Mouse (Mus musculus) large intestine, adult 2 months (tissue): ENCODE results near the gene Slx1b. TPM values are rescaled to one million over a fixed set of nuclear protein-coding genes. Genes with fewer than 3 reads are reported as not detected.
"Not testable (repeated sequence)": the region's sequence is repeated elsewhere in the genome, so short reads cannot be mapped to it uniquely, and the experiment has no call there.

Source experiments
- DNase-seq: peaks from one replicate; pipeline ENCODE4 v3.0.0-alpha.2; 2012; ENCODE audit warnings: low read depth, low spot score
- WGBS: fragments of 180-500 bp; shearing (Covaris S2); methylation state at CpG from one replicate; pipeline ENCODE4 v1.1.7; 2018; 5-methylcytosine and 5-hydroxymethylcytosine counted together
- polyA plus RNA-seq: library from polyadenylated mRNA; depleted of rRNA; stranded (reverse); fragments of >200 nt; gene quantifications from 2 replicates; pipeline ENCODE4 v1.2.3, GENCODE M21; 2012

Slx1b gene
- polyA plus RNA-seq, 1 experiment = 8.8 TPM

DNA sequence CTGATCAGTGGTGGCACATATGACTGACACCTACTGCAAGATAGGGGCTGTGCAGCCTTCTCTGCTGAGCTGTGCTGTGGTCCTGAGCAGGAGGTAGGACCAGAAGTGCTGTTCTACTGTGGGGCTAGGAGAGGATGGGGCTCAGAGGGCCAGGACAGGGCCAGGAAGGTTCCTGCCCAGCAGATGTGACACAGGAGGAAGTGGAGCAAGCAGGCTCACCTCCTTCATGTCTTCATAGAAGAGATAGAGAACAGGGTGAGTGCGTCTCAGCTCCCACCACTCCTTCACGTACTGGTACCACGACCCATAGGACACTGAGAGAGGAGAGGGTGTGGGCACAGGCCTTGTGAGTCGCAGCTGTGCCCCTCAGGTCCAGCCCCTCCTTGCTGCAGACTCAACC, 7.4 kb downstream of the Slx1b start:
- WGBS = 77% methylated on average over 4 of the region's 4 CpGs
- not testable (repeated sequence) for DNase-seq

GRCm38 (mm10) chr7:126681221-126681620, 14.4 kb downstream of the Slx1b start:
- 38% methylated on average over 5 of the region's 5 CpGs for WGBS
- no peak for DNase-seq

DNA sequence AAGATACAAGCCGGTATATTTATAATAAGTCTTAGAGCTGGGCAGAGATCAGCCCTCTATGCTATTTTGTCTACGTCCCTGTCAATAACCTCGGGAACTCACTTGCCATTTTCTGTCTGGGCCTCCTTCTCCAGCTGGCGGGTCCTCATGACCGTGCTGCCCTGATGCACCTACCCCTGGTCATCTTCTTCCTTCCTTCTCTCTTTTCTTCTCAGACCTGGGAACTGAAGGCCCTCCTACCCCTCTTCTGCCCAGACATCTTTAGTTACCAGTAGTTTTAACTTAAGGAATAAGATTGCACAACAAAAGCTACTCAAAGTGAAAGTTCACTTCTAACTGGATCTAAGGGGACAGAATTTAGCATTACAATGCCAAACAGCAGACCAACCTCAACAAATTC, 15.9 kb downstream of the Slx1b start:
- 61% methylated on average over 5 of the region's 5 CpGs for WGBS
- DNase-seq = no peak

- no peak for DNase-seq
- 21% methylated on average over 8 of the region's 8 CpGs for WGBS
Measured at GRCm38 (mm10) chr7:126678545-126679341, 16.8 kb downstream of the Slx1b start.

DNA sequence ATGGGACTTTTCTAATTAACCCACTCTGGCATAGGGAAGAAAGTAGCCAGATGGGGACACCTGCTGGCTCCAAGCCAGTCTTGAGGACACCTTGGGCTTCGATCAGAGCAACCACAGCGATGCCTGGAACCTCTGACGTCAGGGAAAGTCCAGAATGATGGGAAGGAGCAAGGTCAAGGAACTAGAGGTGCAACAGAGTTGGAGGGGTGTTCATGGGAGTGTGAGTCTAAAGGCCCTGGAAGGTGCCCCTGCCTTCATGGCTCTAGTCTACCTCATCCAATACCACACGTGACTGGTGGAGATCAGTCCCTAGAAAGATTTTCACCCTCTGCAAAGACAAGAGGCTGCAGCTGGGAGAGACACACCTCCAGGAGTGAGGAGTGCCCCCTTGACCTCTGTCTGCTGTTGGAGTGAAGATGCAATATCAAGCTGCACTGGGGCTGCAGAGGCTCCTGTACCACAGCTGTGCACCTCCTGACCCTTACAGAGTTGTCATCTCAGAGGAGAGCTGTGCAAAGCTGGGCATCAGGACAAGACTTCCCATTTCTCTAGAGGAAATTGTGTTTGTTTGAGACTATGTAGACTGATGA, 18.9 kb downstream of the Slx1b start:
- WGBS = 24% methylated on average over 4 of the region's 4 CpGs
- DNase-seq = no peak

DNA sequence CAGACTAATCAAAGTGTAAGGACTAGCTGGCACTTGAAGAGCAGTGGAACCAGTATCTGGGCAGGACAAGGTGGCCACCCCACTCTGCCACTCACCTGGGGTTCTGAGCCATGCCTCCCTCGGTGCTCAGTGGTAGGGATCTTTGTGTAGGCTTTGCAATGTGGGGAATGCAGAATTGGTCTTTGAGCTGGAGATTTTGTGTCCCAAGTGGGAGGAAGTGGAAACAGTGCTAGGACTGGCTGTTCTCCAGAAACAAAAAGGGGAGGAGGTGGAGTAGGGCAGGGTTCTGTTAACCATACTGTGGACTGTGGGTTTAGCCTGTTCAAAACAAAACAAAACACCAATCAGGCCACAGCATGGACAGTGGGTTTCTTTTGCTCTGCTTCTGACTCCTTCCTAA, 19.4 kb downstream of the Slx1b start, which contains the start of gene Sult1a1:
Sult1a1 (minus strand) TSS at position 226 of the 400 bp plus-strand sequence.
- no peak for DNase-seq
- 10% methylated on average over 1 of the region's 1 CpGs for WGBS

GRCm38 (mm10) chr7:126675104-126675503, 20.5 kb downstream of the Slx1b start:
- DNase-seq = no peak
- WGBS = 66% methylated on average over 8 of the region's 8 CpGs

- 72% methylated on average over 9 of the region's 9 CpGs for WGBS
- DNase-seq = no peak
Measured at GRCm38 (mm10) chr7:126672111-126672510, 23.5 kb downstream of the Slx1b start.

DNA sequence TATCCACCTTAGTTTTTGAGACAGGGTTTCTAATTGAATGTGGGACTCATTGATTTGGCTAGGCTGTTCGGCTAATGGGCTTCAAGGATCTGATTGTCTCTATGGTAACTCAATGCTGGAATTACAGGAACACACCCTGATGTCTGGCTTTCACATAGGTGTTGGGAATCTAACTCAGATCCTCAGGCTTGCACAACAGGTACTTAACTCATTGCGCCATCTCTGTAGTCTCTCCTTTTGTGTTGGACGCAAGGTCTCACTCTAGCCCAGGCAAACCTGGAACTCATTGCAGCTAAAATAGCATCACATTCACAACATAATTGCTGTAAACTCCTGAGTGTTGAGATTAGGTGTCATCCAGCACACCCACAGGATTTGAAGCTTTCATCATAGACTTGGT, 25.4 kb downstream of the Slx1b start:
- whole genome bisulfite sequencing = 78% methylated on average over 3 of the region's 3 CpGs
- DNase-seq = no peak

DNA sequence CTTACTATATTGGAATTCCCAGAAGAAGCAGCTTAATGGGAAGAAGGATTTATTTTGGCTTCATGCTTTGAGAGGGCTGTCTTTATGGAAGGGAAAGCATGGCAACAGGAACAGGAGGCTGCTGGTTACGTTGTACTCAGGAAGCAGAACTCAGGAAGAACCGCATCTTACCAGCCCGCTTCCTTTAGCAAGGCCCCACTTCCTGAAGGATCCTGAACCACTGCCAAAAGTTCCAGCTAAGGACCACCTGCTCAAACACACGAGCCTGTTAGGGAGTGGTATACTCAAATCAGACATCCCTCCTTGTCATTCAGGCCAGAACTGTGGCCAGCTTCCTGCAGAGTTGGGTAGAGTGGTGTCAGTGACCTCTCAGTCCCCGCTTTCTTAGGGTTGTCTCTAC, 27.1 kb downstream of the Slx1b start:
- 41% methylated on average over 5 of the region's 5 CpGs for WGBS
- DNase-seq = no peak

DNA sequence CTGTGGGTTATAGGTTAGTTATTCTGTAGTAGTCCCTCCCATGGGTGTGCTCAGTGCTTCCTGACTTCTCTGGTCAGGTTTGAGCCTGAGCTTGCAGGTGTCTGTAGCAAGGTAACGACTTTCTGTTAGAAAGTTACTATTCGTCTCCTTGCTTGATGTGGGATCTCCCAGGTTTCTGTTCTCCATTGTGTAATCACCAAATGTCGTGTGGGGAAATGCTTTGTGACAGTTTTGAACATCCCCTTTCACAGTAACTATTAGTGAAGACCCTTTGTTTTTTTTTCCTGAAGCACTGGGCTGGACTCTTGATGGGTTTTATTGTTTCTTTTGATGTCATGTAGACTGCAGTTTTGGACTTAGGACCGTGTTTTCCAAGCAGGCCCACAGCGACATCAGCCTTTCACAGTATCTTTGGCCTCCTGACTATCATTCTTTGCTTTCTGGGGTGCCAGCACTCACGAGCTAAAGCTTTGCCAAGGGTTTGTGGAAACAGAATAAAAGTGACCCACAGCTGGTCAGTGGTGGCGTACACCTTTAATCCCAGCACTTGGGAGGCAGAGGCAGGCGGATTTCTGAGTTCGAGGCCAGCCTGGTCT, 28.0 kb downstream of the Slx1b start:
- no peak for DNase-seq
- 33% methylated on average over 9 of the region's 9 CpGs for WGBS

DNA sequence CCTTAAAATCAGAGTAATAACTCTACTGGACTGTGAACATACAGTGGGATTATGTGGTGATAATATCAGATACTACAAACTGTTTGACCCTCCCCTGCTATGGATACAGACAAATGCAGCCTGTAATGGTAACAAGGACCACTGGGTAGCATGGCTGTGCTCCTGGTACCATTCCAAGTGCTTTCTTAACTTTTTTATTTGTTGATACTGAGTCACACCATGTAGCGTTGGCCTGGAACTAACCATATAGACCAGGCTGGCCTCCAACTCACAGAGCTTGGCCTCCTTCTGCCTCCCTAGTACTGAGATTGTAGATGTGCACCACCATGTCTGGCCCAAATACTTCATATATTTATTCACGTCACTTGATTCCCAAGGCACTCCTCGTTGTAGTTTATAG, 30.3 kb downstream of the Slx1b start:
- no peak for DNase-seq
- WGBS = 25% methylated on average over 3 of the region's 3 CpGs

GRCm38 (mm10) chr7:126663646-126664045, 31.9 kb downstream of the Slx1b start:
- 36% methylated on average over 8 of the region's 8 CpGs for WGBS

DNA sequence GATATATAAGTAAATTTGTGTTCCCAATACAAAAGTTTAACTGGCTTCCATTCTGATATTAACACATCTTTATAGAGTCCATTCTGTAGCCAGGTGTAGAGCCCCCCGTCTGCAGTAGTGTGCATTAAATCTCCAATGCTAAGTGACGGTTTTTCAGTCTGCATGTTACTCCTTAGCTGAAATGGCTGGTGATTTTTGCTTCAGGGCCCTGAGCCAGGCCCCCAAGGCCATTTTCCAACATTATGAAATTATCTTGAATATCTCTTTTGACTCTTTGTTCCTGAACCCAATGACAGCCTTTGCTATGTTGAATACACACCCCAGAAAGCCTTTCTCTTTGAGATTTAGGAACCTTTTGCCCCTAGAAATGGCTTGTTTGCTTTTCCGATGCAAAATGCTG, 35.8 kb downstream of the Slx1b start:
- DNase-seq = no peak
- WGBS = 90% methylated on average over 3 of the region's 3 CpGs

More at GRCm38 (mm10) chr7:126663646-126664045, 31.9 kb downstream of the Slx1b start:
- no peak for DNase-seq

DNA sequence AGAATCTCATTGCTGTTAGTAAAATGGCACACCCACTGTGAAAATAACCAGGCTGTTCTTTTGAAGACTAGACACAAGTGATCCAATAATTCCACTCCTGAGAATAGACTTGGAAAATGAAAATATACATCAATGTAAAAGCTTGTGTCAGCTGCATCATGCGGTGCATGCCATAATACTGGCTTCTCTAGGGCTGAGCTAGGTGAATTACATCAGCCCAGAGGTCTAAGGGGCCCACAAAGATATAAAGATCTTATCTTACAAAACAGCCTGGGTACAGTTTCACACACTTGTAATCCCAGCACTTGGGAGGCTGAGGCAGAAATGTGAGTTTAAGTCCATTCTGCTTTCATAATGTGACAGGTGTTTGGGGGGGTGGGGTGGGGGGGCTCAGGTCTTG, 38.1 kb downstream of the Slx1b start:
- WGBS = 30% methylated on average over 1 of the region's 1 CpGs
- no peak for DNase-seq

DNA sequence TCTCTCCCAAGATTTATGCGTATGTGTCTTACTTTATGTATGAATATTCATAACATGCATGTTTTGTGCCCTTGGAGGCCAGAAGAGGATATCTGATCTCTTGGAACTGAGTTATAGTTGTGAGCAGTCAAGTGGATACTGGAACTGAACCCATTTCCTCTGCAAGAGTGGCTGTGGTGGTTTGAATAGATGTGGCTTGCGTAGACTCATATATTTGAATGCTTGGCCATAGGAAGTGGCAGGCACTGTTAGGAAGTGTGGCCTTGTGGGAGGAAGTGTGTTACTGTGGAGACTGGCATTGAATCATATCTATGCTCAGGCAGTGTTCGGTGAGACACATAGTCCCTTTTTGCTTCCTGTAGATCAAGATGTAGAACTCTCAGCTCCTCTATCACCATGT, 39.9 kb downstream of the Slx1b start:
- DNase-seq = no peak
- WGBS = 90% methylated on average over 3 of the region's 3 CpGs

- no peak for DNase-seq
- WGBS = 62% methylated on average over 2 of the region's 2 CpGs
Measured at GRCm38 (mm10) chr7:126653991-126654390, 41.6 kb downstream of the Slx1b start.

DNA sequence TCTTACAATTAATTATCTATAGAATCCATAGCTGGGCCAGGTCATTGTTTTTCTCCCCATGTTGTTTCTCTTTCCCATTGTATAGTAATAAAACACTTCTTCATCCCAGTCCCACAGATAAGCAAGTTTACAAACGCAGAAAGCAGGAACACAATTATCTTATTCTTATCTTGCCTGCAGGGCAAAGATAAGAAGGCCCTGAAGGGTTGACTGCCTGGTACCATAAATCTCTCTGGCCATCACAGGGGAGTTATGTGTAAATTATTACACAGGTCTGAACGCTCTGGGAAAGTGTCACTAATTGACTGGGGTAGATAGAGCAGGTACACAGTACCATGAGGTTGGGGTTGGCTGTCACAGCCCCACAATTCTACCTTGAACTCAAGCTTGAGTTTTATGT, 44.7 kb downstream of the Slx1b start:
- 35% methylated on average over 2 of the region's 2 CpGs for WGBS
- DNase-seq = no peak

- 1% methylated on average over 57 of the region's 57 CpGs for whole genome bisulfite sequencing
- DNase-seq = no peak
Measured at GRCm38 (mm10) chr7:126649231-126650051, 46.1 kb downstream of the Slx1b start, which contains the start of gene Sgf29. TSS of gene Sgf29 (plus strand) at chr7:126649309.

DNA sequence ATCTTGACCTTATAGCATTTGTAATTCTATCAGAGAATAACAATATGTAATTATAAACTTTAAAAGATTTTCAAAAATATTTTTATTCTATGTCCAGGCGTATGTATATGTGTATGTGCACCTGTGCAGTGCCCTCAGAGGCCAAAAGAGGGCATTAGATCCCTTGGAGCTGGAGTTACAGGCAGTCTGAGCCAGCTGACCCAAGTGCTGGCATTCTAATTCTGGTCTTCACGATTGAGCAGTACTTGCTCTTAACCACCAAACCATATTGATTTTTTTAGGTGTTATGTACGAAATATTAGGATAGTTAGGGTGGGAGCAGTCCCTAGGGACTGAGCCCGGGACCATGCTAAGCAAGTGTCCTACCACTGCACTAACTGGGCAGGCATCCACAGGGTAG, 47.1 kb downstream of the Slx1b start:
- no peak for DNase-seq
- WGBS = 77% methylated on average over 4 of the region's 4 CpGs
